Mouse (Mus musculus) MEL (cell line): Measurements from ENCODE around the gene Rsph1. TPM values are rescaled to one million over a fixed set of nuclear protein-coding genes. Genes with fewer than 3 reads are reported as not detected.

Experiments
- DNase-seq: peaks from one replicate; pipeline ENCODE4 v3.0.0; 2011; ENCODE audit warnings: low read depth, low spot score
- H3K27ac ChIP-seq: 2 replicates; pipeline ENCODE4 v1.5.1; 2012; ENCODE audit warnings: low read depth, mild to moderate bottlenecking, control low read depth, low read length, moderate library complexity; ENCODE audit not compliant: control insufficient read depth
- H3K27me3 ChIP-seq, 2 experiments: fragments of 150-350 bp in 1 of 2; sonication (generic) in 1 of 2; 2 replicates each; pipeline ENCODE4 v1.6.1; 2012; ENCODE audit warnings: low read length in 2 of 2, mild to moderate bottlenecking in 2 of 2, improper control_type of control experiment in 1 of 2, moderate library complexity in 1 of 2; ENCODE audit not compliant: insufficient read depth in 2 of 2, control insufficient read depth in 1 of 2
- H3K36me3 ChIP-seq, 2 experiments: 2 replicates each; pipeline ENCODE4 v1.6.1; 2012 to 2014; ENCODE audit warnings: low read length in 2 of 2, improper control_type of control experiment in 1 of 2, inconsistent platforms in 1 of 2, mild to moderate bottlenecking in 1 of 2; ENCODE audit not compliant: insufficient read depth in 2 of 2, control insufficient read depth in 1 of 2
- H3K4me1 ChIP-seq, 2 experiments: fragments of 150-350 bp in 1 of 2; sonication (generic) in 1 of 2; 2 replicates each; pipeline ENCODE4 v1.6.1; 2012; ENCODE audit warnings: low read length in 2 of 2, improper control_type of control experiment in 1 of 2, mild to moderate bottlenecking in 1 of 2; ENCODE audit not compliant: insufficient read depth in 2 of 2, control insufficient read depth in 1 of 2
- H3K4me3 ChIP-seq, 2 experiments: fragments of 150-350 bp in 1 of 2; sonication (generic) in 1 of 2; 2 replicates each; pipeline ENCODE4 v1.5.1; 2012; ENCODE audit warnings: low read depth in 2 of 2, low read length in 2 of 2, mild to moderate bottlenecking in 2 of 2, moderate library complexity in 2 of 2, control low read depth in 1 of 2, improper control_type of control experiment in 1 of 2; ENCODE audit not compliant: control insufficient read depth in 1 of 2, insufficient read depth in 1 of 2
- H3K79me2 ChIP-seq: 2 replicates; pipeline ENCODE4 v1.6.1; 2012; ENCODE audit warnings: mild to moderate bottlenecking, low read length, moderate library complexity; ENCODE audit not compliant: control insufficient read depth, poor library complexity, insufficient read depth
- H3K9ac ChIP-seq: 2 replicates; pipeline ENCODE4 v1.6.1; 2012; ENCODE audit warnings: low read depth, mild to moderate bottlenecking, control low read depth, low read length, moderate library complexity; ENCODE audit not compliant: control insufficient read depth, poor library complexity, severe bottlenecking
- H3K9me3 ChIP-seq: fragments of 150-350 bp; sonication (generic); replicated peaks from 2 replicates; pipeline ENCODE4 v1.6.1; 2012; ENCODE audit warnings: mild to moderate bottlenecking, low read length, improper control_type of control experiment, moderate library complexity; ENCODE audit not compliant: insufficient read depth
- BHLHE40 ChIP-seq: IDR thresholded peaks from 2 replicates; pipeline ENCODE4 v1.6.1; 2012; ENCODE audit warnings: low read depth, mild to moderate bottlenecking, inconsistent platforms, low read length, improper control_type of control experiment, borderline replicate concordance
- CHD1 ChIP-seq: IDR thresholded peaks from 2 replicates; pipeline ENCODE4 v1.6.1; 2012; ENCODE audit warnings: low read depth, mild to moderate bottlenecking, inconsistent platforms, low read length, improper control_type of control experiment
- CTCF ChIP-seq, 3 experiments: IDR thresholded peaks in 2 of 3; conservative IDR thresholded peaks in 1 of 3; 2 replicates each; pipeline ENCODE4 v1.5.1; 2011 to 2012; ENCODE audit warnings: low read length in 3 of 3, low read depth in 2 of 3, mild to moderate bottlenecking in 2 of 3, improper control_type of control experiment in 1 of 3, inconsistent platforms in 1 of 3, mixed read lengths in 1 of 3, moderate library complexity in 1 of 3; ENCODE audit not compliant: control insufficient read depth in 1 of 3, insufficient read depth in 1 of 3, poor library complexity in 1 of 3, severe bottlenecking in 1 of 3
- E2F4 ChIP-seq: IDR thresholded peaks from 2 replicates; pipeline ENCODE4 v1.6.1; 2011; ENCODE audit warnings: low read depth, low read length, improper control_type of control experiment, borderline replicate concordance
- ELF1 ChIP-seq: IDR thresholded peaks from 2 replicates; pipeline ENCODE4 v1.6.1; 2014; ENCODE audit warnings: low read depth, mild to moderate bottlenecking, inconsistent platforms, low read length, improper control_type of control experiment, moderate library complexity
- EP300 ChIP-seq, 2 experiments: IDR thresholded peaks; 2 replicates each; pipeline ENCODE4 v1.6.1; 2011; ENCODE audit warnings: improper control_type of control experiment in 2 of 2, low read length in 2 of 2, low read depth in 1 of 2, mild to moderate bottlenecking in 1 of 2
- GABPA ChIP-seq: IDR thresholded peaks from 2 replicates; pipeline ENCODE4 v1.6.1; 2012; ENCODE audit warnings: low read depth, mild to moderate bottlenecking, inconsistent platforms, low read length, improper control_type of control experiment, moderate library complexity
- GATA1 ChIP-seq: IDR thresholded peaks from 2 replicates; pipeline ENCODE4 v1.6.1; 2011; ENCODE audit warnings: low read depth, low read length, improper control_type of control experiment
- HCFC1 ChIP-seq: IDR thresholded peaks from 2 replicates; pipeline ENCODE4 v1.6.1; 2012; ENCODE audit warnings: low read depth, mild to moderate bottlenecking, inconsistent platforms, low read length, improper control_type of control experiment, moderate library complexity
- KAT2A ChIP-seq: conservative IDR thresholded peaks from 2 replicates; pipeline ENCODE4 v1.6.1; 2012; ENCODE audit warnings: low read depth, low read length, improper control_type of control experiment, inconsistent platforms
- MAFK ChIP-seq: IDR thresholded peaks from 2 replicates; pipeline ENCODE4 v1.6.1; 2011; ENCODE audit warnings: low read depth, mild to moderate bottlenecking, low read length, improper control_type of control experiment, borderline replicate concordance
- MAX ChIP-seq: IDR thresholded peaks from 2 replicates; pipeline ENCODE4 v1.6.1; 2011; ENCODE audit warnings: low read length, improper control_type of control experiment
- MAZ ChIP-seq: IDR thresholded peaks from 2 replicates; pipeline ENCODE4 v1.6.1; 2012; ENCODE audit warnings: low read depth, mild to moderate bottlenecking, inconsistent platforms, low read length, improper control_type of control experiment
- MEF2A ChIP-seq: IDR thresholded peaks from 2 replicates; pipeline ENCODE4 v1.6.1; 2014; ENCODE audit warnings: low read depth, mild to moderate bottlenecking, inconsistent platforms, low read length, improper control_type of control experiment; ENCODE audit not compliant: poor library complexity, insufficient replicate concordance, severe bottlenecking; ENCODE audit errors: extremely low read depth
- MXI1 ChIP-seq: IDR thresholded peaks from 2 replicates; pipeline ENCODE4 v1.6.1; 2011; ENCODE audit warnings: mild to moderate bottlenecking, low read depth, low read length, improper control_type of control experiment
- MYB ChIP-seq: IDR thresholded peaks from 2 replicates; pipeline ENCODE4 v1.6.1; 2011; ENCODE audit warnings: mild to moderate bottlenecking, low read depth, low read length, improper control_type of control experiment
- MYC ChIP-seq: IDR thresholded peaks from 2 replicates; pipeline ENCODE4 v1.6.1; 2011; ENCODE audit warnings: low read depth, mild to moderate bottlenecking, low read length, improper control_type of control experiment, moderate library complexity
- NELFE ChIP-seq: IDR thresholded peaks from 2 replicates; pipeline ENCODE4 v1.6.1; 2011; ENCODE audit warnings: low read depth, low read length, improper control_type of control experiment
- NRF1 ChIP-seq: IDR thresholded peaks from 2 replicates; pipeline ENCODE4 v1.6.1; 2014; ENCODE audit warnings: low read depth, mild to moderate bottlenecking, inconsistent platforms, low read length, improper control_type of control experiment, moderate library complexity; ENCODE audit not compliant: poor library complexity, insufficient read depth, severe bottlenecking
- POLR2A ChIP-seq, 2 experiments: IDR thresholded peaks; 2 replicates each; pipeline ENCODE4 v1.6.1; 2011 to 2012; ENCODE audit warnings: low read length in 2 of 2, mild to moderate bottlenecking in 2 of 2, control low read depth in 1 of 2, improper control_type of control experiment in 1 of 2, low read depth in 1 of 2, moderate library complexity in 1 of 2; ENCODE audit not compliant: control insufficient read depth in 1 of 2, insufficient read depth in 1 of 2, poor library complexity in 1 of 2
- POLR2AphosphoS2 ChIP-seq: IDR thresholded peaks from 2 replicates; pipeline ENCODE4 v1.6.1; 2011; ENCODE audit warnings: low read length, improper control_type of control experiment
- POLR2AphosphoS5 ChIP-seq: IDR thresholded peaks from 2 replicates; pipeline ENCODE4 v1.6.1; 2012; ENCODE audit warnings: low read depth, borderline replicate concordance, mild to moderate bottlenecking, inconsistent platforms, low read length, moderate library complexity, mixed read lengths
- RCOR1 ChIP-seq: IDR thresholded peaks from 2 replicates; pipeline ENCODE4 v1.6.1; 2012; ENCODE audit warnings: low read depth, mild to moderate bottlenecking, inconsistent platforms, low read length, improper control_type of control experiment
- SIN3A ChIP-seq: IDR thresholded peaks from 2 replicates; pipeline ENCODE4 v1.6.1; 2012; ENCODE audit warnings: low read length, improper control_type of control experiment, inconsistent platforms
- SMC3 ChIP-seq: IDR thresholded peaks from 2 replicates; pipeline ENCODE4 v1.6.1; 2011; ENCODE audit warnings: low read depth, low read length, improper control_type of control experiment
- TAL1 ChIP-seq: IDR thresholded peaks from 2 replicates; pipeline ENCODE4 v1.6.1; 2012; ENCODE audit warnings: mild to moderate bottlenecking, inconsistent platforms, low read length, moderate library complexity, mixed read lengths
- TBP ChIP-seq: IDR thresholded peaks from 2 replicates; pipeline ENCODE4 v1.8.0; 2011; ENCODE audit warnings: low read depth, low read length, improper control_type of control experiment
- TCF12 ChIP-seq: IDR thresholded peaks from 2 replicates; pipeline ENCODE4 v1.6.1; 2014; ENCODE audit warnings: low read depth, mild to moderate bottlenecking, inconsistent platforms, low read length, improper control_type of control experiment, moderate library complexity
- UBTF ChIP-seq: IDR thresholded peaks from 2 replicates; pipeline ENCODE4 v1.6.1; 2012; ENCODE audit warnings: low read depth, mild to moderate bottlenecking, inconsistent platforms, low read length, improper control_type of control experiment, moderate library complexity, borderline replicate concordance; ENCODE audit not compliant: insufficient read depth
- USF1 ChIP-seq: IDR thresholded peaks from 2 replicates; pipeline ENCODE4 v1.6.1; 2014; ENCODE audit warnings: low read depth, mild to moderate bottlenecking, inconsistent platforms, low read length, improper control_type of control experiment, moderate library complexity
- USF2 ChIP-seq, 2 experiments: IDR thresholded peaks; 2 replicates each; pipeline ENCODE4 v1.6.1; 2011 to 2012; ENCODE audit warnings: improper control_type of control experiment in 2 of 2, low read length in 2 of 2, borderline replicate concordance in 1 of 2, inconsistent platforms in 1 of 2, low read depth in 1 of 2, mild to moderate bottlenecking in 1 of 2; ENCODE audit not compliant: insufficient read depth in 1 of 2
- ZC3H11A ChIP-seq: IDR thresholded peaks from 2 replicates; pipeline ENCODE4 v1.6.1; 2012; ENCODE audit warnings: low read depth, mild to moderate bottlenecking, inconsistent platforms, low read length, improper control_type of control experiment
- ZKSCAN1 ChIP-seq: IDR thresholded peaks from 2 replicates; pipeline ENCODE4 v1.6.1; 2012; ENCODE audit warnings: low read depth, mild to moderate bottlenecking, inconsistent platforms, low read length, improper control_type of control experiment, moderate library complexity
- ZMIZ1 ChIP-seq: IDR thresholded peaks from 2 replicates; pipeline ENCODE4 v1.6.1; 2012; ENCODE audit warnings: low read depth, mild to moderate bottlenecking, inconsistent platforms, low read length, improper control_type of control experiment, moderate library complexity
- ZNF384 ChIP-seq: IDR thresholded peaks from 2 replicates; pipeline ENCODE4 v1.6.1; 2012; ENCODE audit warnings: low read depth, mild to moderate bottlenecking, inconsistent platforms, low read length, improper control_type of control experiment
- polyA plus RNA-seq, 2 experiments: library from polyadenylated mRNA; stranded (reverse) in 1 of 2; unstranded in 1 of 2; fragments of >175 nt in 1 of 2; fragments of >200 nt in 1 of 2; gene quantifications; 2 replicates each; pipeline versions ENCODE4 v1.2.1 to v1.2.4; 2012; ENCODE audit warnings: low replicate concordance in 2 of 2, low read depth in 1 of 2; ENCODE audit not compliant: insufficient read length in 2 of 2, insufficient read depth in 1 of 2, missing spikeins in 1 of 2
- total RNA-seq: library from RNA; depleted of rRNA; stranded (reverse); fragments of 300-350 nt; gene quantifications from 2 replicates; pipeline ENCODE4 v1.2.3, GENCODE M21; 2012

Rsph1 gene
- total and polyA plus RNA-seq, 3 experiments = 1.3 to 3.6 TPM; not detected in 1

DNA sequence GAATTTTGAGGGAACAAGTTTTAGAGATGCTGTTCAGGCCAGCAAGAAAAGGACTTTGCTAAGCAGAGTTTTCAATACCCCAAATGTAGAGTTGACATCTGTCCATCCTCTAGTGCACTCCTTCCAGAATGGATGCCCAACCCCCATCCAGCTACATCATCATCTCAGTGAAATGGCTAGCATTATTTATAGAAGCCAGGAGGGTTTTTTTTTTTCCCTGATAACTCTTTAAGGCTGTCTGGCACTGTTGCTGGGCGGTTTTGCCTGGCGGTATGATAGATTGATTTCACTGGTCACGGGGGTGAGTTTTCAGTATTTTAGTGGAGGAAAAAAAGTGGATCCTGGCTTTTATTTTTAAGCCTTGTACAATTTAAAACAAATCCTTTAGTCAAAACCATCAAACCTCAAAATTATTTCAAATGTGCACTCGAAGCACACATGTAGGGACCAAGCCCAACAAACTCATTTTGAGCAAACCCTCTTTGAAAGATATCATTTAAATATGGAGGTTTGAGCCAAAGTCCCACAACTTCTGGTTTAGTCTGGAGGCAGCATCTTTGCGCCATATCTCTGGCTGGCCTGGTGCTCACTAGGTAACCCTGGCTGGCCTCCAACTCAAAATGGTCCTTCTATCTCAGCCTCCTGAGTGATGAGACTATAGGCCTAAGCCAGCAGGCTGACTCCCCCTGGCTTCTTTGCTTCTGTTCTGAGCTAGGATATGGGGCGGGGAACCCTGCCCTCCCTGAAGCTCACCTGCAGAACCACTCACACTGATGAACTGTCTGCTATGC, 21.4 kb upstream of the Rsph1 start:
- Histone ChIP-seq H3K79me2 (peaks cover 11% of the 10 kb centered on the region), H3K4me1 (peaks cover 11 to 21% of the 10 kb centered on the region in 2 experiments), H3K27ac (peak overlapping the region; percentile 64), H3K9me3 (no peaks in the 10 kb centered on the region), H3K36me3 (peaks cover 0 to 15% of the 10 kb centered on the region in 2 experiments; a peak in 2 of 4 replicates), H3K9ac (peak overlapping the region; percentile 52), H3K4me3 (peak overlapping the region; percentile 57 to 60), H3K27me3 (no peaks in the 10 kb centered on the region)
- DNase-seq = peak; percentile 76
- no peak for TF ChIP-seq NRF1
- no peak for TF ChIP-seq TAL1
- TF ChIP-seq E2F4 = no peak
- TF ChIP-seq ZC3H11A = no peak
- no peak for TF ChIP-seq CTCF (IDR thresholded peaks at IDR 0.05 in 2 of 3, conservative IDR thresholded peaks at IDR 0.05 in 1 of 3; ENCODE audit: control insufficient read depth in 1 of 3, insufficient read depth in 1 of 3, low read depth in 2 of 3, low read length in 3 of 3, poor library complexity in 1 of 3, severe bottlenecking in 1 of 3)
- no peak; the same call in 1 of the 2 replicates for TF ChIP-seq MAX
- TF ChIP-seq MAZ = no peak
- TF ChIP-seq NELFE = no peak
- no peak for TF ChIP-seq MXI1
- TF ChIP-seq RCOR1 = peak; percentile 73
- peak in 1 of 2 experiments; percentile 46; a peak in 1 of 4 replicates for TF ChIP-seq EP300 (IDR thresholded peaks at IDR 0.05; ENCODE audit: low read depth in 1 of 2, low read length in 2 of 2)
- TF ChIP-seq HCFC1 = no peak
- TF ChIP-seq MYC = no peak
- TF ChIP-seq TBP = no peak
- peak; percentile 61 for TF ChIP-seq ZNF384
- peak; percentile 12; the same call in 1 of the 2 replicates for TF ChIP-seq USF1
- no peak for TF ChIP-seq KAT2A
- TF ChIP-seq MEF2A = no peak
- no peak for TF ChIP-seq ZKSCAN1
- no peak for TF ChIP-seq SIN3A
- peak; percentile 35; the same call in 1 of the 2 replicates for TF ChIP-seq GATA1
- no peak for TF ChIP-seq USF2 (IDR thresholded peaks at IDR 0.05; ENCODE audit: borderline replicate concordance in 1 of 2, insufficient read depth in 1 of 2, low read depth in 1 of 2, low read length in 2 of 2)
- TF ChIP-seq POLR2AphosphoS2 = no peak
- TF ChIP-seq TCF12 = no peak
- TF ChIP-seq CHD1 = 0 out of 2 replicates have a peak, but pooled peaks have one; percentile 46
- no peak for TF ChIP-seq SMC3
- TF ChIP-seq MYB = no peak
- TF ChIP-seq GABPA = no peak
- no peak for TF ChIP-seq MAFK
- no peak for TF ChIP-seq POLR2A (IDR thresholded peaks at IDR 0.05; ENCODE audit: control insufficient read depth in 1 of 2, insufficient read depth in 1 of 2, low read depth in 1 of 2, low read length in 2 of 2, poor library complexity in 1 of 2)
- TF ChIP-seq POLR2AphosphoS5 = no peak
- TF ChIP-seq ZMIZ1 = no peak
- no peak for TF ChIP-seq UBTF
- TF ChIP-seq BHLHE40 = 0 out of 2 replicates have a peak, but pooled peaks have one; percentile 2
- no peak for TF ChIP-seq ELF1
